Mouse (Mus musculus): ENCODE results near the gene Gm26992.

- TF ChIP-seq CTCF (IDR thresholded peaks at IDR 0.05; ENCODE audit: low read depth): no peak
- TF ChIP-seq EP300 (IDR thresholded peaks at IDR 0.05; ENCODE audit: low read depth): no peak
These were observed 50.5 kb downstream of the Gm26992 start for GRCm38 (mm10) chrX:103472346-103472745.
